Mouse (Mus musculus): ENCODE results near the gene Cabcoco1. TPM values are rescaled to one million over a fixed set of nuclear protein-coding genes. Genes with fewer than 3 reads are reported as not detected.
A peak's percentile ranks its signal among the peaks of the same experiment; 100 is the strongest.

The Cabcoco1 gene
- polyA plus RNA-seq, 1 experiment from 2014 or later, result 4.7 TPM

DNA sequence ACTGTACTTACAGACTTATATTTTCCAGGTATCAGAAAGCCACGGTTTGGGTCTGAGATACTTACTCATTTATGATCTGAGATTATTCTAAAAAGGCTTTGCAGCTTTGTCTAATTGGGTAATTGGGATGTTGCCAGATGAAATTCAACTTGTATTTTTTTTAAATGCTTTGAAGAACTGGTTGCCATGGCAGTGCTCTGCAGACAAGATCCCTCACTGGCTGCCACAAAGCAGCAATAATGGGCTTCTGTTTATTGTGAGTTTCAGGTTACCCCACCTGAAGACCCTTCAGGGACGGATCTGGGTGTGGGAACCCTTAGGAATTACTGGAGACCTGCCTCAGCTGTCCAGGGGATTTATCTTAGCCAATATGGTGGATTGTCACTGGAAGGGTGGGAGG lies 145.6 kb downstream of the Cabcoco1 start:
- Histone ChIP-seq H3K27ac (replicated peaks) (no peak overlapping the region), H3K4me2 (replicated peaks; ENCODE audit: low read depth) (no peak overlapping the region), H3K9ac (ENCODE audit: low read length) (no peak overlapping the region), H3K9me3 (ENCODE audit: control insufficient read depth, low read length) (no peaks in the 10 kb centered on the region), H3K27me3 (ENCODE audit: control insufficient read depth, insufficient read depth, low read length) (no peaks in the 10 kb centered on the region), H3K4me1 (replicated peaks; ENCODE audit: control insufficient read depth, insufficient read depth) (no peaks in the 10 kb centered on the region), H3K4me3 (ENCODE audit: low read depth, low read length) (no peak overlapping the region), H3K36me3 (ENCODE audit: control insufficient read depth, insufficient read depth, low read length) (no peaks in the 10 kb centered on the region)
- TF ChIP-seq CTCF (IDR thresholded peaks at IDR 0.05; ENCODE audit: low read depth) (no peak), EP300 (optimal IDR thresholded peaks at IDR 0.05) (no peak)
- WGBS, result 17% methylated on average over 2 of the region's 2 CpGs
- DNase-seq (ENCODE audit: low spot score), result no peak
- no peak for ATAC-seq (ENCODE audit: low FRiP score, low TSS enrichment)

DNA sequence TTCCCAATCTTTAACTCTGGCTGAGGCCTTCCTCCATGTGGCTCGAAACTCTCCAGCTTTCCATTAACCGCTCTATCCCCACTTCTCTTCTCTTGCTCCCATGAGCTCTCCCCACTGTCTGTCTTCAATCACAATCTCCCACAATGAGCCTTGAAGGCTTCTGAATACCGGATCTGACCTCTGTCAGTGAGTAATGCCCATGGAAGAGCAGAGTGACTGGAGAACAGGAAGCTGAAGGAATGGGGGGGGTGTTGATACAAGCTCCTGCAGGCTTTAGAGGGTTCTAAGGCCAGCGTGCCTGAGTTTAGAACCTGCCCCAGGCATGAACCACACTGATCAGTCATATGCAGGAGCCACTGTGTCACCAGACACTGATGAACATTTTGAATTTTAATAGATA lies 150.1 kb downstream of the Cabcoco1 start:
- Histone ChIP-seq H3K27ac (replicated peaks) (no peak overlapping the region), H3K9ac (ENCODE audit: low read length) (no peak overlapping the region), H3K4me2 (replicated peaks; ENCODE audit: low read depth) (no peak overlapping the region), H3K27me3 (ENCODE audit: control insufficient read depth, insufficient read depth, low read length) (no peaks in the 10 kb centered on the region), H3K4me3 (ENCODE audit: low read depth, low read length) (no peak overlapping the region), H3K36me3 (ENCODE audit: control insufficient read depth, insufficient read depth, low read length) (no peaks in the 10 kb centered on the region), H3K9me3 (ENCODE audit: control insufficient read depth, low read length) (no peaks in the 10 kb centered on the region), H3K4me1 (replicated peaks; ENCODE audit: control insufficient read depth, insufficient read depth) (no peaks in the 10 kb centered on the region)
- TF ChIP-seq CTCF (IDR thresholded peaks at IDR 0.05; ENCODE audit: low read depth) (no peak), EP300 (optimal IDR thresholded peaks at IDR 0.05) (no peak)
- DNase-seq (ENCODE audit: low spot score), result no peak
- no peak for ATAC-seq (ENCODE audit: low FRiP score, low TSS enrichment)
- 57% methylated on average over 4 of the region's 4 CpGs for WGBS

DNA sequence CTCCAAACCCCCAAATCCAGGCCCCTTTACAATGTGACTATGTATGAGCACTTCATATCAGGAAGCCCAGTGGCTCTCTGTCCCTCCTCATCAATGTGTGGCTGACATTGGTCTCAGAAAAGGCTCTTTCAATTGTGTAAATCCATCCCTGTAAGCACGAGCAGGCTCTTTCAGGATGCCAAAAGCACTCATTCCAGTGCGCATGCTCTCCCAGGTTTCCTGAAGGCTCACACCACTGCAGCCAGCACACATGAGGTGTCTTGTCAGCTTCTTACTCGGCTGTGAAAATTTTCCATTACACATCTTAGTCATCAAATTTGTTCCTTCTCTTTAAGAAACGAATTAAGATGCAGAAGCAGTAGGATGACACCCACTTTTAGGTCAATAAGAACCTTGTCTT lies 152.9 kb downstream of the Cabcoco1 start:
- Histone ChIP-seq H3K4me3 (ENCODE audit: low read depth, low read length) (no peak overlapping the region), H3K4me1 (replicated peaks; ENCODE audit: control insufficient read depth, insufficient read depth) (no peaks in the 10 kb centered on the region), H3K27ac (replicated peaks) (no peak overlapping the region), H3K9me3 (ENCODE audit: control insufficient read depth, low read length) (0 out of 2 replicates have a peak, but pooled peaks cover 4% of the 10 kb centered on the region), H3K36me3 (ENCODE audit: control insufficient read depth, insufficient read depth, low read length) (no peaks in the 10 kb centered on the region), H3K9ac (ENCODE audit: low read length) (no peak overlapping the region), H3K27me3 (ENCODE audit: control insufficient read depth, insufficient read depth, low read length) (no peaks in the 10 kb centered on the region), H3K4me2 (replicated peaks; ENCODE audit: low read depth) (no peak overlapping the region)
- ATAC-seq (ENCODE audit: low FRiP score, low TSS enrichment) (no peak), DNase-seq (ENCODE audit: low spot score) (no peak)
- WGBS, result 74% methylated on average over 4 of the region's 4 CpGs
- TF ChIP-seq EP300 (optimal IDR thresholded peaks at IDR 0.05), result no peak
- TF ChIP-seq CTCF (IDR thresholded peaks at IDR 0.05; ENCODE audit: low read depth), result no peak

DNA sequence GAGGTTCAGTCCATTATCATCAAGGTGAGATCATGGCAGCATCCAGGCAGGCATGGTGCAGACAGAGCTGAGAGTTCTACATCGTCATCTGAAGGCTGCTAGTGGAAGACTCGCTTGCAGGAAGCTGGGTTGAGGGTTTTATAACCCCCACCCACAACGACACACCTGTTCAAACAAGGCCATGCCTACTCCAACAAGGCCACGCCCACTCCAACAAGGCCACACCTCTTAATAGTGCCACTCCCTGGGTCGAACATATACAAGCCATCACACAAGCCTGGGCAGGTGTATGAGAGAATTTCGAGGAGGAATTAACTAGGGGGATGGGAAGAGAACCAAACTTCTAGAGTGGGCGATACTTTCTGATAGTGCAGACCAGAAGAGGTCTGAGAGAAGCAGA lies 153.6 kb downstream of the Cabcoco1 start:
- WGBS, result 55% methylated on average over 7 of the region's 7 CpGs
- ATAC-seq (ENCODE audit: low FRiP score, low TSS enrichment) (peak; percentile 65), DNase-seq (ENCODE audit: low spot score) (peak; percentile 20)
- Histone ChIP-seq H3K4me1 (replicated peaks; ENCODE audit: control insufficient read depth, insufficient read depth) (no peaks in the 10 kb centered on the region), H3K27me3 (ENCODE audit: control insufficient read depth, insufficient read depth, low read length) (no peaks in the 10 kb centered on the region), H3K9me3 (ENCODE audit: control insufficient read depth, low read length) (0 out of 2 replicates have a peak, but pooled peaks cover 4% of the 10 kb centered on the region), H3K4me2 (replicated peaks; ENCODE audit: low read depth) (no peak overlapping the region), H3K27ac (replicated peaks) (no peak overlapping the region), H3K9ac (ENCODE audit: low read length) (no peak overlapping the region), H3K36me3 (ENCODE audit: control insufficient read depth, insufficient read depth, low read length) (no peaks in the 10 kb centered on the region), H3K4me3 (ENCODE audit: low read depth, low read length) (no peak overlapping the region)
- TF ChIP-seq CTCF (IDR thresholded peaks at IDR 0.05; ENCODE audit: low read depth), result no peak
- no peak for TF ChIP-seq EP300 (optimal IDR thresholded peaks at IDR 0.05)

Other genes with a start within 250 kb of the Cabcoco1 start
- gene Tmem26, start 181.8 kb upstream of the Cabcoco1 start, polyA plus RNA-seq (2015; fragmentation: Nextera tagmentation; extraction: Ambion mirVana), result 3.7 and 4.9 TPM in 2 replicates

Measured in stomach, postnatal 0 days (tissue).